Mouse (Mus musculus) ES-E14 (cell line): Measurements from ENCODE around the gene Sufu. TPM values are rescaled to one million over a fixed set of nuclear protein-coding genes. Genes with fewer than 3 reads are reported as not detected.

Experiments
- DNase-seq: peaks from one replicate; pipeline ENCODE4 v3.0.0-alpha.2; 2013; ENCODE audit warnings: low read depth, low spot score
- H3K27ac ChIP-seq: 2 replicates; pipeline ENCODE4 v1.5.1; 2012; ENCODE audit warnings: low read depth, mild to moderate bottlenecking, low read length, moderate library complexity, mixed read lengths; ENCODE audit not compliant: poor library complexity, insufficient read depth, severe bottlenecking
- H3K36me3 ChIP-seq: 2 replicates; pipeline ENCODE4 v1.6.1; 2012; ENCODE audit warnings: mild to moderate bottlenecking, low read length, moderate library complexity, mixed read lengths; ENCODE audit not compliant: control insufficient read depth, poor library complexity, insufficient read depth, severe bottlenecking
- H3K4me1 ChIP-seq, 2 experiments: fragments of 150-350 bp in 1 of 2; sonication (generic) in 1 of 2; 2 replicates each; pipeline ENCODE4 v1.6.1; 2012; ENCODE audit warnings: low read length in 2 of 2, mild to moderate bottlenecking in 1 of 2, mixed read lengths in 1 of 2; ENCODE audit not compliant: control insufficient read depth in 2 of 2, insufficient read depth in 2 of 2, poor library complexity in 1 of 2
- H3K4me3 ChIP-seq, 2 experiments: fragments of 150-350 bp in 1 of 2; sonication (generic) in 1 of 2; 2 replicates each; pipeline ENCODE4 v1.5.1; 2012; ENCODE audit warnings: low read length in 2 of 2, low read depth in 1 of 2, mild to moderate bottlenecking in 1 of 2, mixed read lengths in 1 of 2; ENCODE audit not compliant: insufficient read depth in 1 of 2, poor library complexity in 1 of 2, severe bottlenecking in 1 of 2
- H3K9ac ChIP-seq: 2 replicates; pipeline ENCODE4 v1.6.1; 2012; ENCODE audit warnings: low read depth, mild to moderate bottlenecking, low read length, mixed read lengths; ENCODE audit not compliant: poor library complexity, insufficient read depth, severe bottlenecking
- H3K9me3 ChIP-seq: fragments of 150-350 bp; sonication (generic); 2 replicates; pipeline ENCODE4 v1.6.1; 2012; ENCODE audit warnings: low read depth, mild to moderate bottlenecking, low read length; ENCODE audit not compliant: control insufficient read depth, insufficient read depth
- CHD2 ChIP-seq: IDR thresholded peaks from 2 replicates; pipeline ENCODE4 v1.6.1; 2014; ENCODE audit warnings: mild to moderate bottlenecking, low read depth, low read length, inconsistent platforms
- HCFC1 ChIP-seq: IDR thresholded peaks from 2 replicates; pipeline ENCODE4 v1.6.1; 2012; ENCODE audit warnings: low read length, inconsistent platforms, borderline replicate concordance; ENCODE audit not compliant: insufficient read depth
- MAFK ChIP-seq: IDR thresholded peaks from 2 replicates; pipeline ENCODE4 v1.6.1; 2014; ENCODE audit warnings: mild to moderate bottlenecking, low read depth, low read length, inconsistent platforms; ENCODE audit not compliant: insufficient read depth
- ZC3H11A ChIP-seq: IDR thresholded peaks from 2 replicates; pipeline ENCODE4 v1.6.1; 2012; ENCODE audit warnings: low read depth, mild to moderate bottlenecking, inconsistent platforms, low read length, borderline replicate concordance
- ZNF384 ChIP-seq: IDR thresholded peaks from 2 replicates; pipeline ENCODE4 v1.6.1; 2012; ENCODE audit warnings: low read depth, low read length, inconsistent platforms
- in situ Hi-C, 2 experiments: fragments of 600-800 bp; cut with MboI; formaldehyde crosslinking; loops; one replicate each; pipeline ENCODE4 v1.15.1; 2025; ENCODE audit warnings: low sequenced_read_pairs in 2 of 2, inconsistent platforms in 1 of 2; ENCODE audit not compliant: unreplicated experiment in 2 of 2
- total RNA-seq: library from RNA; depleted of rRNA; stranded (reverse); fragments of 300-350 nt; gene quantifications from 2 replicates; pipeline ENCODE4 v1.2.3, GENCODE M21; 2012

Gene Sufu
- total RNA-seq, 1 experiment, result 14.5 TPM

GRCm38 (mm10) chr19:46454126-46454880 lies 57.6 kb downstream of the Sufu start:
- DNase-seq, result no peak
- TF ChIP-seq ZNF384 (no peak), ZC3H11A (no peak), HCFC1 (no peak), MAFK (no peak), CHD2 (no peak)
- H3K9ac ChIP-seq, result no peak overlapping the region
- H3K4me3 ChIP-seq, result no peak overlapping the region
- H3K4me1 ChIP-seq, result no peaks in the 10 kb centered on the region; a peak in 1 of 4 replicates
- H3K27ac ChIP-seq, result no peak overlapping the region
- in situ Hi-C loops, result no loop called here
- peaks cover 3% of the 10 kb centered on the region; the same call in 1 of the 2 replicates for H3K36me3 ChIP-seq
- no peaks in the 10 kb centered on the region for H3K9me3 ChIP-seq

- Histone ChIP-seq H3K36me3 (peaks cover 5% of the 10 kb centered on the region; the same call in 1 of the 2 replicates), H3K27ac (no peak overlapping the region), H3K9ac (no peak overlapping the region), H3K4me3 (no peak overlapping the region), H3K4me1 (no peaks in the 10 kb centered on the region; a peak in 1 of 4 replicates), H3K9me3 (no peaks in the 10 kb centered on the region)
- in situ Hi-C loops, result no loop called here
- no peak for DNase-seq
- no peak for TF ChIP-seq MAFK
- TF ChIP-seq ZNF384, result no peak
- TF ChIP-seq CHD2, result no peak
- TF ChIP-seq ZC3H11A, result no peak
- TF ChIP-seq HCFC1, result no peak
These were observed 58.3 kb downstream of the Sufu start for GRCm38 (mm10) chr19:46455032-46455431.

DNA sequence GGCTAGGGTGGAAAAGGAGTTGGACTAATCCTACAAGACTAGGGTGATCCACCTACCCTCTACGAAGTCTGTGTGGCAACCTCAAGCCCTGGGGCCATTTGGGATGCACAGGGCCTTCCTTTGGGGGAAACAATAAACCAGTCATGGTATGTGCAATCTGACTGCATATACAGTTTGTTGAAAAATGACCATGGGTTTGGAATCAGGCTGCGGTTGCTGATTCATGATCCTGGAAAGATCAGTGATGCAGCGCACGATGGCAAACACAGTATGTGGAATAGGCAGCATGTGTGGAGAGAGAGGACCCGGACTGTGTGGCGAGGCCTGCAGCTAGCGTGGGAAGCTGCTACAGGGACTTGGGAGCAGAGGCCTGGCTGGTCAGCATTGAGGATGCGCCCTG lies 58.9 kb downstream of the Sufu start:
- in situ Hi-C loops, result no loop called here

DNA sequence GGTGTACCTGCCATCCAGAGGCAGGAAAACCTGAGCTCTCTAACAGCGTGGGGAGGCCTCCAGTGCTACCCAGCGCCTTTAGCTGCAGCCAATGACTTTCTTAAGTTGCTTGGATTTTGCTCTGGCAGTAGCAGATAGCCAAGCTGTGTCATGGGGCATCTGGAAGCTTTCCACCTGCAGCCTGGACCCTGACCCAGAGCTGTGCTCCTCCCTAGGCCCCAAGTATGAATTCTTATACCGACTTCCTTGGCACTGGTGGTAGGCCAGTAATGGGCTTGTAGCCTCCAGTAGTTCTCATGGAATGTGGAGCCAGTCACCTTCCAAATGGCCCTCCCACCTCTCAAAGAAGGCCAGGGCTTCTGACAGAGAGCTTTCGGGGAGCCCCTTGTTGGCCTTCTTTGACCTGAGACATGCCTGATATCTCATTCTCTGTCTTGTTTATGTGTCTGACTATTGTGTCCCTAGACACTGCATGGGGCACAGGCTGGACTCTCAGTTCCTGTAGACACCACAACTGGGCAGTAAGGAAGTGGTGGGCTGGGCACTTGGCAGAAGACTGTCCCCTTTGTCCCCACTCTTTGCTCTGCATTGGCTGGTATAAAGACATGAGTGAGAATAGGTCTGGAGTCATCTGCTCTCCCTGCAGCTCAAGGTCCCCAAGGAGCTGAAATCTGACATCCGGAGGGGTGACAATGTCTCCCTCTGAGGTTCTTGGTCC lies 59.5 kb downstream of the Sufu start:
- no peak overlapping the region for H3K27ac ChIP-seq
- H3K4me1 ChIP-seq, result no peaks in the 10 kb centered on the region; a peak in 1 of 4 replicates
- H3K9ac ChIP-seq, result no peak overlapping the region
- no peak for TF ChIP-seq MAFK
- TF ChIP-seq ZNF384, result no peak
- no peak for TF ChIP-seq HCFC1
- TF ChIP-seq ZC3H11A, result no peak
- TF ChIP-seq CHD2, result no peak
- in situ Hi-C loops, result no loop called here
- H3K9me3 ChIP-seq, result no peaks in the 10 kb centered on the region
- peaks cover 2% of the 10 kb centered on the region; the same call in 1 of the 2 replicates for H3K36me3 ChIP-seq
- no peak overlapping the region for H3K4me3 ChIP-seq
- no peak for DNase-seq

More for the DNA sequence above, 58.9 kb downstream of the Sufu start:
- no peak for TF ChIP-seq HCFC1
- no peak for TF ChIP-seq ZNF384
- no peak for TF ChIP-seq ZC3H11A
- no peak for TF ChIP-seq MAFK
- no peak for TF ChIP-seq CHD2
- H3K9ac ChIP-seq, result no peak overlapping the region
- H3K9me3 ChIP-seq, result no peaks in the 10 kb centered on the region
- peaks cover 5% of the 10 kb centered on the region; the same call in 1 of the 2 replicates for H3K36me3 ChIP-seq
- no peaks in the 10 kb centered on the region; a peak in 1 of 4 replicates for H3K4me1 ChIP-seq
- H3K27ac ChIP-seq, result no peak overlapping the region
- DNase-seq, result no peak
- H3K4me3 ChIP-seq, result no peak overlapping the region
